Mouse (Mus musculus) layer of hippocampus, postnatal 36 days (tissue): ENCODE measurements at regions not wholly inside any gene's neighbourhood (a gene's known extent, or its start where the extent isn't known, plus 50 kb on each side); places are given as distances from the start of the nearest gene placed in this dataset.

ENCODE experiments used
- DNase-seq, 2 experiments: peaks; one replicate each; pipeline ENCODE4 v3.0.0; 2022

GRCm38 (mm10) chr5:42767688-42768087, 465.3 kb upstream of the Cpeb2 start:
- no peak for DNase-seq

GRCm38 (mm10) chr5:42777120-42777910, 455.7 kb upstream of the Cpeb2 start:
- peak; percentile 12 to 20 for DNase-seq

GRCm38 (mm10) chr5:42805958-42806357, 427.0 kb upstream of the Cpeb2 start:
- DNase-seq: no peak
